Mouse (Mus musculus) E14TG2a.4 (cell line): ENCODE data around the gene Snx10.

Source experiments
- CTCF ChIP-seq: conservative IDR thresholded peaks from 2 replicates; pipeline ENCODE4 v1.5.1; 2014; ENCODE audit warnings: low read length
- NANOG ChIP-seq: IDR thresholded peaks from 2 replicates; pipeline ENCODE4 v1.6.1; 2014; ENCODE audit warnings: borderline replicate concordance, low read length, mixed read lengths
- POU5F1 ChIP-seq: IDR thresholded peaks from 2 replicates; pipeline ENCODE4 v1.6.1; 2014; ENCODE audit warnings: low read length, borderline replicate concordance

GRCm38 (mm10) chr6:51529457-51529856, 5.8 kb downstream of the Snx10 start:
- TF ChIP-seq CTCF, result no peak
- TF ChIP-seq POU5F1, result no peak
- no peak for TF ChIP-seq NANOG
